In the genomic region with DNA sequence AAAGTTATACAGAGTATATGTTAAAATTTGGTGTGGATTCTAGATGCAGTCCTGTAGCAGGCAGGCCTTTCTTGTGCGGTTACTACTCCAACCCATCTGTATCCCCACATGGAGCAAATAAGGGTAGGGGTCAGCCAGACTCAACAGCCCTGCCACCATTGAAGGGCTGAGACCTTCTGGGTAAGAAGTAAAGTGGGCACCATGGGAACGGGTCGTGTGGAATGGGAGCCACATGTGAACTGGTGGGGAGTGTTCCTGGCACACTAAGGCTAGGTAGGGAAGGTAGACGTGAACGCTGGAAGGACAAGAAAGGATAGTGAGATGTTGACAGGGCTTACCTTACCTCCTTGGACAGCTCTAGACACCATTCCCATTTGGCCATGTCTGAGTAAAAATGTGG, we compare ENCODE assay signal across 9 mouse cellular contexts. TPM values are rescaled to one million over a fixed set of nuclear protein-coding genes. Genes with fewer than 3 reads are reported as not detected.
A peak's percentile ranks its signal among the peaks of the same experiment; 100 is the strongest.
DNase-seq lines count a peak whose midpoint lies in the region; ATAC-seq and TF ChIP-seq lines count a peak whose summit lies in the region.
"Had no signal": no experiment of that assay in that cellular context is flagged by ENCODE, and none has a peak within 500 bp of the region (broad histone marks: within the 10 kb centered on the region; RNA-seq: fewer than 3 reads in every experiment).

No protein-coding gene starts in this region.

- H3K4me1 ChIP-seq in erythroblast, embryonic 14.5 days (ENCODE audit: control insufficient read depth) = peaks cover 60% of the 10 kb centered on the region
- H3K4me1 ChIP-seq in kidney, postnatal 0 days (replicated peaks; ENCODE audit: insufficient read depth, low read length) = peaks cover 12% of the 10 kb centered on the region; the same call in 1 of the 2 replicates
- peaks cover 32% of the 10 kb centered on the region for H3K4me1 ChIP-seq in embryonic facial prominence, embryonic 13.5 days
- H3K4me1 ChIP-seq in midbrain, embryonic 13.5 days (replicated peaks) = peaks cover 30% of the 10 kb centered on the region

- peak overlapping the region; percentile 3 for H3K4me3 ChIP-seq in erythroblast, embryonic 14.5 days (replicated peaks)
- no peak overlapping the region for H3K4me3 ChIP-seq in kidney, postnatal 0 days (replicated peaks; ENCODE audit: low read depth, low read length)
- peak overlapping the region; percentile 78; the same call in 1 of the 2 replicates for H3K4me3 ChIP-seq in embryonic facial prominence, embryonic 13.5 days
- no peak overlapping the region for H3K4me3 ChIP-seq in midbrain, embryonic 13.5 days (replicated peaks)

- no peak overlapping the region for H3K27ac ChIP-seq in kidney, postnatal 0 days
- H3K27ac ChIP-seq in embryonic facial prominence, embryonic 13.5 days = 0 out of 2 replicates have a peak overlapping the region, but pooled peaks have one; percentile 13
- 0 out of 2 replicates have a peak overlapping the region, but pooled peaks have one; percentile 85 for H3K27ac ChIP-seq in midbrain, embryonic 13.5 days

- WGBS in kidney, postnatal 0 days = 78% methylated on average over 5 of the region's 5 CpGs
- 68% methylated on average over 5 of the region's 5 CpGs for WGBS in embryonic facial prominence, embryonic 13.5 days
- WGBS in midbrain, embryonic 13.5 days = 75% methylated on average over 5 of the region's 5 CpGs

- H3K36me3 ChIP-seq in erythroblast, embryonic 14.5 days (ENCODE audit: control insufficient read depth) = peaks cover 35% of the 10 kb centered on the region
- H3K36me3 ChIP-seq in kidney, postnatal 0 days (ENCODE audit: insufficient read depth, low read length) = peaks cover 13% of the 10 kb centered on the region
- peaks cover 23% of the 10 kb centered on the region for H3K36me3 ChIP-seq in embryonic facial prominence, embryonic 13.5 days
- peaks cover 20% of the 10 kb centered on the region for H3K36me3 ChIP-seq in midbrain, embryonic 13.5 days

- DNase-seq in kidney, postnatal 0 days (ENCODE audit: low spot score) = no peak
- DNase-seq in kidney, adult 8-10 months = no peak
- no peak for DNase-seq in thymus, postnatal 10 days (ENCODE audit: low spot score in 2 of 2)

- H3K9ac ChIP-seq in kidney, postnatal 0 days (ENCODE audit: low read depth, low read length) = no peak overlapping the region
- no peak overlapping the region for H3K9ac ChIP-seq in embryonic facial prominence, embryonic 13.5 days
- no peak overlapping the region for H3K9ac ChIP-seq in midbrain, embryonic 13.5 days (replicated peaks)
- H3K9ac ChIP-seq: forebrain, embryonic 12.5 days had no signal

- ATAC-seq in erythroblast, adult 5-6 weeks (replicated peaks; ENCODE audit: low FRiP score, poor library complexity, severe bottlenecking) = no peak
- ATAC-seq in kidney, postnatal 0 days (replicated peaks; ENCODE audit: low FRiP score, low read depth) = no peak
- no peak for ATAC-seq in embryonic facial prominence, embryonic 13.5 days (ENCODE audit: insufficient number of reproducible peaks, insufficient read depth, low FRiP score, low TSS enrichment, low read depth)
- ATAC-seq in midbrain, embryonic 13.5 days = no peak
- no peak for ATAC-seq in cerebellum, adult (ENCODE audit: insufficient number of reproducible peaks, low FRiP score, low TSS enrichment)

- TF ChIP-seq CTCF in kidney, postnatal 0 days (IDR thresholded peaks at IDR 0.05; ENCODE audit: low read depth) = no peak

- H3K4me2 ChIP-seq in kidney, postnatal 0 days (ENCODE audit: low read length) = 0 out of 2 replicates have a peak overlapping the region, but pooled peaks have one; percentile 68
- H3K4me2 ChIP-seq in embryonic facial prominence, embryonic 13.5 days = peak overlapping the region; percentile 65
- H3K4me2 ChIP-seq in midbrain, embryonic 13.5 days (replicated peaks) = 0 out of 2 replicates have a peak overlapping the region, but pooled peaks have one; percentile 73

- no peaks in the 10 kb centered on the region for H3K27me3 ChIP-seq in erythroblast, embryonic 14.5 days (ENCODE audit: control insufficient read depth)
- H3K27me3 ChIP-seq in kidney, postnatal 0 days (ENCODE audit: insufficient read depth, low read length) = no peaks in the 10 kb centered on the region
- H3K27me3 ChIP-seq in embryonic facial prominence, embryonic 13.5 days = no peaks in the 10 kb centered on the region
- H3K27me3 ChIP-seq in midbrain, embryonic 13.5 days = no peaks in the 10 kb centered on the region
- H3K27me3 ChIP-seq: forebrain, embryonic 12.5 days had no signal

- no peaks in the 10 kb centered on the region for H3K9me3 ChIP-seq in erythroblast, embryonic 14.5 days (ENCODE audit: control insufficient read depth, low read length)
- H3K9me3 ChIP-seq in kidney, postnatal 0 days (replicated peaks; ENCODE audit: low read length) = no peaks in the 10 kb centered on the region
- no peaks in the 10 kb centered on the region for H3K9me3 ChIP-seq in embryonic facial prominence, embryonic 13.5 days
- H3K9me3 ChIP-seq in midbrain, embryonic 13.5 days = no peaks in the 10 kb centered on the region
- H3K9me3 ChIP-seq: forebrain, embryonic 12.5 days had no signal

RNA-seq across cellular contexts. Expression of a gene that starts 7.3 kb away (rescaled TPM):
- 20.3 and 26.6 TPM in 2 replicates for polyA plus RNA-seq in erythroblast, embryonic 14.5 days (2012)
- total RNA-seq in erythroblast, adult 5-6 weeks (2015; ENCODE audit: low replicate concordance) = 32.9 and 35.3 TPM in 2 replicates
- total RNA-seq in erythroblast, adult 5-6 weeks (2017; ENCODE audit: low replicate concordance) = 74.0 and 102 TPM in 2 replicates
- 49.3 and 61.1 TPM in 2 replicates for polyA plus RNA-seq in kidney, postnatal 0 days (2015; fragmentation: Nextera tagmentation; extraction: Ambion mirVana)
- 152 and 153 TPM in 2 replicates for polyA plus RNA-seq in embryonic facial prominence, embryonic 13.5 days (2015; fragmentation: Nextera tagmentation; extraction: Ambion mirVana)
- polyA plus RNA-seq in midbrain, embryonic 13.5 days (2015; fragmentation: Nextera tagmentation; extraction: Ambion mirVana) = 61.3 and 62.6 TPM in 2 replicates

RNA-seq across cellular contexts. Expression of a gene that starts 21.3 kb away (rescaled TPM):
- polyA plus RNA-seq in erythroblast, embryonic 14.5 days (2012) = 2.0 and 2.4 TPM in 2 replicates
- 2.5 and 3.1 TPM in 2 replicates for total RNA-seq in erythroblast, adult 5-6 weeks (2015; ENCODE audit: low replicate concordance)
- total RNA-seq in erythroblast, adult 5-6 weeks (2017; ENCODE audit: low replicate concordance) = 1.0 and 4.7 TPM in 2 replicates
- polyA plus RNA-seq in kidney, postnatal 0 days (2015; fragmentation: Nextera tagmentation; extraction: Ambion mirVana) = 11.9 and 13.3 TPM in 2 replicates
- polyA plus RNA-seq in embryonic facial prominence, embryonic 13.5 days (2015; fragmentation: Nextera tagmentation; extraction: Ambion mirVana) = 8.9 and 10.3 TPM in 2 replicates
- 11.3 and 13.5 TPM in 2 replicates for polyA plus RNA-seq in midbrain, embryonic 13.5 days (2015; fragmentation: Nextera tagmentation; extraction: Ambion mirVana)

RNA-seq across cellular contexts. Expression of a gene that starts 22.5 kb away (rescaled TPM):
- polyA plus RNA-seq in erythroblast, embryonic 14.5 days (2012) = 13.5 and 27.1 TPM in 2 replicates
- total RNA-seq in erythroblast, adult 5-6 weeks (2015; ENCODE audit: low replicate concordance) = 14.4 and 26.5 TPM in 2 replicates
- 6.4 and 8.9 TPM in 2 replicates for total RNA-seq in erythroblast, adult 5-6 weeks (2017; ENCODE audit: low replicate concordance)
- polyA plus RNA-seq in kidney, postnatal 0 days (2015; fragmentation: Nextera tagmentation; extraction: Ambion mirVana) = 27.6 and 27.7 TPM in 2 replicates
- polyA plus RNA-seq in embryonic facial prominence, embryonic 13.5 days (2015; fragmentation: Nextera tagmentation; extraction: Ambion mirVana) = 53.5 and 55.8 TPM in 2 replicates
- 51.2 and 58.8 TPM in 2 replicates for polyA plus RNA-seq in midbrain, embryonic 13.5 days (2015; fragmentation: Nextera tagmentation; extraction: Ambion mirVana)

RNA-seq across cellular contexts. Expression of a gene that starts 29.9 kb away (rescaled TPM):
- polyA plus RNA-seq in erythroblast, embryonic 14.5 days (2012) = 0.78 and 0.81 TPM in 2 replicates
- total RNA-seq in erythroblast, adult 5-6 weeks (2015; ENCODE audit: low replicate concordance) = 19.6 and 51.7 TPM in 2 replicates
- 18.3 and 36.7 TPM in 2 replicates for total RNA-seq in erythroblast, adult 5-6 weeks (2017; ENCODE audit: low replicate concordance)
- 20.9 and 23.3 TPM in 2 replicates for polyA plus RNA-seq in kidney, postnatal 0 days (2015; fragmentation: Nextera tagmentation; extraction: Ambion mirVana)
- polyA plus RNA-seq in embryonic facial prominence, embryonic 13.5 days (2015; fragmentation: Nextera tagmentation; extraction: Ambion mirVana) = 42.7 and 44.4 TPM in 2 replicates
- polyA plus RNA-seq in midbrain, embryonic 13.5 days (2015; fragmentation: Nextera tagmentation; extraction: Ambion mirVana) = 25.7 and 26.0 TPM in 2 replicates

RNA-seq across cellular contexts. Expression of a gene that starts 32.4 kb away (rescaled TPM):
- 10.0 and 12.3 TPM in 2 replicates for polyA plus RNA-seq in erythroblast, embryonic 14.5 days (2012)
- total RNA-seq in erythroblast, adult 5-6 weeks (2015; ENCODE audit: low replicate concordance) = 2.3 and 6.1 TPM in 2 replicates
- 2.9 and 3.9 TPM in 2 replicates for total RNA-seq in erythroblast, adult 5-6 weeks (2017; ENCODE audit: low replicate concordance)
- polyA plus RNA-seq in kidney, postnatal 0 days (2015; fragmentation: Nextera tagmentation; extraction: Ambion mirVana) = 60.8 and 61.3 TPM in 2 replicates
- 47.2 and 48.2 TPM in 2 replicates for polyA plus RNA-seq in embryonic facial prominence, embryonic 13.5 days (2015; fragmentation: Nextera tagmentation; extraction: Ambion mirVana)
- 31.7 and 42.5 TPM in 2 replicates for polyA plus RNA-seq in midbrain, embryonic 13.5 days (2015; fragmentation: Nextera tagmentation; extraction: Ambion mirVana)

Comparison
In these comparisons a context has a peak if more than half of its experiments do, and no peak if none do; other contexts are left out.
1. H3K4me3 ChIP-seq: peak in erythroblast, embryonic 14.5 days (single experiment) and embryonic facial prominence, embryonic 13.5 days (single experiment); none in kidney, postnatal 0 days (single experiment) and midbrain, embryonic 13.5 days (single experiment).
2. Peak in every context shown above with its lines, with median percentiles within 50 percentile points of each other: H3K4me2 ChIP-seq.